Mouse (Mus musculus) heart, embryonic 10.5 days (tissue): Measurements from ENCODE around the gene Dpp6. TPM values are rescaled to one million over a fixed set of nuclear protein-coding genes. Genes with fewer than 3 reads are reported as not detected.

ENCODE experiments used
- DNase-seq: peaks from one replicate; pipeline ENCODE4 v3.0.0-alpha.2; 2017; ENCODE audit warnings: low spot score
- H3K27ac ChIP-seq: fragments of 300-500 bp; sonication (generic); 2 replicates; pipeline ENCODE4 v1.5.1; 2016; ENCODE audit warnings: mild to moderate bottlenecking
- H3K27me3 ChIP-seq: fragments of 300-500 bp; sonication (generic); 2 replicates; pipeline ENCODE4 v1.6.1; 2016; ENCODE audit warnings: mild to moderate bottlenecking; ENCODE audit not compliant: poor library complexity, insufficient read depth, severe bottlenecking
- H3K36me3 ChIP-seq: fragments of 300-500 bp; sonication (generic); 2 replicates; pipeline ENCODE4 v1.6.1; 2016; ENCODE audit warnings: mild to moderate bottlenecking, moderate library complexity
- H3K4me1 ChIP-seq: fragments of 300-500 bp; sonication (generic); 2 replicates; pipeline ENCODE4 v1.6.1; 2016; ENCODE audit warnings: mild to moderate bottlenecking
- H3K4me3 ChIP-seq: fragments of 300-500 bp; sonication (generic); 2 replicates; pipeline ENCODE4 v1.5.1; 2016; ENCODE audit warnings: mild to moderate bottlenecking, moderate library complexity
- H3K9me3 ChIP-seq: fragments of 300-500 bp; sonication (generic); 2 replicates; pipeline ENCODE4 v1.6.1; 2016; ENCODE audit warnings: mild to moderate bottlenecking, moderate library complexity
- WGBS: fragments of 180-500 bp; shearing (Covaris S2); methylation state at CpG from one replicate; pipeline ENCODE4 v1.1.7; 2016; 5-methylcytosine and 5-hydroxymethylcytosine counted together
- polyA plus RNA-seq: library from polyadenylated mRNA; unstranded; fragments of >200 nt; fragmentation: Nextera tagmentation; extraction: Ambion mirVana; gene quantifications from 2 replicates; pipeline ENCODE4 v1.2.1, GENCODE M21; 2016

Gene Dpp6
- polyA plus RNA-seq, 1 experiment from 2014 or later: 0.92 TPM

DNA sequence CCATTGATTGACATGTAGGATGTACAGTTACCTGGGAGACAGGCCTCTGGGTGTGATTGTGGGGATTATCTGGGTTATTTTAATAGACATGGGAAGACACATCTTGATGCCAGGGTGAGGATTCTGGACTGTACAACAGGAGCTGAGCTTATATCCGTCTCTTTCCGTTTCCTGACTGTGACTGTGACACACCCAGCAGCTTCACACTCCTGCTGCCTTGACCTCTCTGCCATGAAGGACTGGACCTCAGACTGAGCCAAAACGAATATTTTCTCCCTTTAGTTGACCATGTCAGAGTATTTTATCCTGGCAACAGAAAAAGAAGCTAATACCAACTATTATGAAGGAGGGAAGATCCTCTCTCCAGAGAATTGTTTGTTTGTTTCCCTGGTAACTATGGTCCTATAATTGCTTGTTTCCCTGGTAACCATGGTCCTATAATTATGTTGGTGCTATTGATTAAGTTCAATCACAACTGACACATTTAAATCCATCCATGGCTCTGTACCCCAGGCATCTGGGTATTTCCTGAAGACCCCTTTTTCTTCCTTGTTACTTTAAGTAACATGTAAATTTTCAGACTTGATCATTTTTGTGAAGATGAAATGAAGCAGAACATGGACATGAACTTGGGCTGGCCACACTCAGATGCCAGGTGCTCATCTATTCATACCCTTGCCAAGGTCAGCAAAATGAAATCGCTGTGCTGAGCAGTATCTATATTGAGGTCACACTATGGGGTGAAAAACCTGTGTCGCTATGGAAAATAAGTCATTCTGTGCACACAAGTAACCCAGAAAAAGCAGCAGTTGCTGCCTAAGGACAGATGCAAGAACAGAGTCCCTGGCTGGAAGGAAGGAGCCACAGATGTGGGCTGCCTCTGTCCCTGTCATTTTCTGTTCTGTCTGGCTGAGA is 531.4 kb downstream of the Dpp6 start:
- H3K4me3 ChIP-seq: no peak overlapping the region
- H3K4me1 ChIP-seq: 0 out of 2 replicates have a peak, but pooled peaks cover 3% of the 10 kb centered on the region
- H3K36me3 ChIP-seq: no peaks in the 10 kb centered on the region
- no peak for DNase-seq
- no peaks in the 10 kb centered on the region for H3K9me3 ChIP-seq
- no peak overlapping the region for H3K27ac ChIP-seq
- 76% methylated on average over 5 of the region's 5 CpGs for WGBS
- no peaks in the 10 kb centered on the region for H3K27me3 ChIP-seq

DNA sequence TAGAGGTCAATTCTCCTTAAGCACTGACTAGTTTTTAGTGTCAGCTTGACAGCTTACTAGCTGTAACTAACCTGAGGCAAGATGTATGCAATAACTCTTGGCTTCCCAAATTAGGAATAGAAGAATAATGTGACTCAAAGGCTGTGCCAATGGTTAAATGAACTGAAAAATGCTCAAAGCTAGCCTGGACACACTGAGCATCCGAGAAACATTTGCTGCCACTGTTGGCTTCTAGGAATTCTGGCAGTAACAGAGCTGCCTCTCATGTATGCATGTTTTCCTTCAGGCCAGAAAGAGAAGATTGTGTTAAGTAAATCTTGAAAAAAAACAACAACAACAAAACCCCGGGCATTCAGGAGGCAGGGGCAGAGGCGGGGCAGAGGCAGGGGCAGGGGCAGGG is 540.6 kb downstream of the Dpp6 start:
- Histone ChIP-seq H3K4me1 (no peaks in the 10 kb centered on the region), H3K4me3 (no peak overlapping the region), H3K36me3 (no peaks in the 10 kb centered on the region), H3K9me3 (no peaks in the 10 kb centered on the region), H3K27me3 (no peaks in the 10 kb centered on the region), H3K27ac (no peak overlapping the region)
- 80% methylated on average over 3 of the region's 3 CpGs for WGBS
- DNase-seq: no peak

DNA sequence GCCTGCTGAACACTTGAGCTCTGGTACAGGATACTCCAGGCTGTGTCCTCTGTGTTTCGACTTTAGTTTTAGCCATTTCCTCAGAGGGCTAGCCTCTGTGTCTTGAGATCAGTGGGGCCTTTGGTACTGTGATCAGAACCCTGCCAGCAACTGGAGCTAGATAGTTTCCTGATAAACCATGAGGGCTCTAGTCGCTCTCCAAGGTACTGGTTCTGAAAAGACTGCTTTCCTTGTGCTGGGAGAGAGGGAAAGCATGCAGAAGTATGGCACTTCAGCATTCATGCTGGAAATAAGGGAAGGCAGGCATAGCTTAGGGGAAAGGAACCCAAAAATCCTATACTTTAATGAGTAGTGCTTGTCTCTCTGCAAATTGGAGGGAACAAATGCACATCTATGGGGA is 548.9 kb downstream of the Dpp6 start:
- Histone ChIP-seq H3K27me3 (no peaks in the 10 kb centered on the region), H3K9me3 (no peaks in the 10 kb centered on the region), H3K36me3 (no peaks in the 10 kb centered on the region), H3K27ac (no peak overlapping the region), H3K4me3 (no peak overlapping the region), H3K4me1 (no peaks in the 10 kb centered on the region)
- 59% methylated on average over 2 of the region's 2 CpGs for WGBS
- no peak for DNase-seq

DNA sequence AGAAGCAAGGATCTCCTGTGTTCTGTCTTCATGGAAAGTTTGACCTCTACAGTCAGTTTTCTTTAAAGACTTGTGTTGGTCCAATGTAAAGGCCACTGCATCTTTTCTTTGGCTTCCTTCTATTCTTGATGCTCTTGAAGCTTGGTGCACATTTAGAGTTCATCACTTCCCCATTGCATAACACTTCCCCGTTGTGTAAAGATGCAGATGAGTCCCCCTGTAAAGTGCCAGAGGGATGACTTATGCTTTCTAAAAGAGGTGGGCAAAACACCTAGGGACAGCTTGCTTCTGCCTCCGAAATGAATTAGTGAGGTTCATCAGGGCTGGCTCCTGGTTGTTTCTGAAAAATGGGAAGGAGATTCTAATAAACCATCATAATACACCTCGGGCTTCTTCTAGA is 553.8 kb downstream of the Dpp6 start:
- Histone ChIP-seq H3K4me1 (no peaks in the 10 kb centered on the region), H3K27ac (no peak overlapping the region), H3K27me3 (no peaks in the 10 kb centered on the region), H3K4me3 (no peak overlapping the region), H3K9me3 (no peaks in the 10 kb centered on the region), H3K36me3 (no peaks in the 10 kb centered on the region)
- WGBS: 57% methylated on average over 3 of the region's 3 CpGs
- DNase-seq: no peak

DNA sequence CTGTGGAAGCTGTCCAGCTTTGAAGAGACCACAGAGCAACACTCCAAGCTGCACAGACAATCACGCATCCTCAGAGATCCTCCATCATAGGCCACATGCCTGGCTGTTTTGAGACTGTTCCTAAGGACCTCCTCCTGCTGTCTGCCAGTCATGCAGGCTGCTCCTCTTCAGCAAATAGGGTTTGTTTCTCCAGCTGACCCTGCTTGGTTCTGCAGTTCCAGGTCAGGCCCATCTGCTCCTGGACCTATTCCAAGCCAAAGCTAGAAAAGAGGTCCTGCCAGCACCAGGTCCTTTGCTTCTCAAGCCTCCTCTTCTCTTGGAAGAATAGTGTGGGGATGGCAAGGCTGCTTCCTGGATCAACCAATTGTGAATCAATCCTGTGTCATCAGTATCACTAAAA is 556.9 kb downstream of the Dpp6 start:
- Histone ChIP-seq H3K4me3 (no peak overlapping the region), H3K27ac (no peak overlapping the region), H3K36me3 (no peaks in the 10 kb centered on the region), H3K27me3 (no peaks in the 10 kb centered on the region), H3K9me3 (no peaks in the 10 kb centered on the region), H3K4me1 (no peaks in the 10 kb centered on the region)
- WGBS: 76% methylated on average over 1 of the region's 1 CpGs
- DNase-seq: no peak

DNA sequence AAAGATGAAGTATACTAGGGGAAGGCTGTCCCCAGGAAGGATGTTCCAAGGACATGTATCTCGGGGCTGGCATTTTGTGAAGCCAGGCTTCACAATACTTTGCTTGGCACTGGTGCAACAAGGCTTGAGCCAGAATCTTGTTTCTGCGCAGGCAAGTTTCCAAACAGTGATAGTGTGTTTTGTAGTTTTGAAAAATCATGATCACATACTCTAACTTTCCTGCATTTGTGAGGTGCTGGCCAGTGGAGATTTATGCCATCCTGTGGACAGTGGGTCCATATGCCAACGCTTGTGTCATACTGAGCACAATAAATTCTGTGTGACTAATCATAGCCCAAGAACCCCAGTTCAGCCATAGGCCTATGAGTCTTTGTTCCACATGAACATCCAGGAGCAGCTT is 558.8 kb downstream of the Dpp6 start:
- no peaks in the 10 kb centered on the region for H3K27me3 ChIP-seq
- no peak overlapping the region for H3K4me3 ChIP-seq
- H3K9me3 ChIP-seq: no peaks in the 10 kb centered on the region
- 85% methylated on average over 3 of the region's 3 CpGs for WGBS
- no peaks in the 10 kb centered on the region for H3K4me1 ChIP-seq
- no peak overlapping the region for H3K27ac ChIP-seq
- no peak for DNase-seq
- H3K36me3 ChIP-seq: no peaks in the 10 kb centered on the region

DNA sequence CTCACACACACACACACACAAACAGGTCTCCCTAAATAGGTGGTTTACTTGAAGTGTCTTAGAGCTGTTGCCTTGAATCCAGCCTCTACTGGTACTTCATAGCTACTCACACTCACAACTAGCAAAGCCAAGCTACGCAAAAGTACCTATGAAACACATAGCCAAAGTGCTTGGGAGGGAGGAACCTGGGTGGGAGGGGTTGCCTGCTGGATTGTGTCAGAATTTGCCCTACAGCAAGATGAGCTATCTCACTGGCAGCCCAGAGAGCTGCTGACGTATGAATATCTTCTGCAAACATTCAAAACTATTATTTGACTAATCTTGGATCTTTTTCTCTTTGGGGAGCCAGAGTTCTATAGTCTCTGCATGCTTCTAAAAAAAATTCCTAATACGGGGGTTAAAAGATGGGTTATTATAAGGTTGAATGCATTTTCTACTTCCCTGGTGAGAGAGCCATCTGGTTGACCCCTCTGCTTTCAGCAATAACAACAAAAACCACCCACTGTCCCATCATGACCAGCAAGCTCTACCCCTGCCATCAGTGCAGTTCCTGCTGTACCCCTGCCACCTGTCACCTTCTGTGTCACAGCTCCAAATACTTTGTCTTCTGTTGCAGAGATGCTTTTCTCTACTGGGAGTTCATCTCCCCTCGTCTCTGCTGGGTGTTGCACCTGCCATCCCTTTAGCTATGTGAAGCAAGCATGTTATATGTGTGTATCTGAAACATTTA is 563.8 kb downstream of the Dpp6 start:
- WGBS: 74% methylated on average over 4 of the region's 4 CpGs
- H3K27ac ChIP-seq: no peak overlapping the region

DNA sequence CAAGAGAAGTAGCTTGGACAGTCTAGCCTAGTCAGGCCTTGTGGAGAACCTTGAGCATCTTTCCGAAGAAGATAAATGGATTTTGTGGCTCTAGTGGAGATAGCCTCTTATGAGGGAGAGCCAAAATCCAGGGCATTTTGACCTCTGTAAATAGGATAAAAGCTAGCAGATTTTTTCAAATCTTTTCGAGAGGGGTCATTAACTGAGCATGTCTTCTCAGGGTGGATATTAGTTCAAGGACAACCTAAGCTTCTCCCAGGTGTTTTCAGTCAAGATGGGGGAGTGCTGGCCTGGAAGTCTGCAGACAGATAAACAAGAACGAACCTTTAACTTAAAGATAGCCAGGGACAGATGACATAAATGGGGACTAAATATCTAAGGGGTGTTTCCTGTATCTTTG is 581.4 kb downstream of the Dpp6 start:
- WGBS: 67% methylated on average over 3 of the region's 3 CpGs
- H3K27me3 ChIP-seq: no peaks in the 10 kb centered on the region
- no peaks in the 10 kb centered on the region for H3K9me3 ChIP-seq
- no peak for DNase-seq
- no peak overlapping the region for H3K27ac ChIP-seq
- no peaks in the 10 kb centered on the region for H3K4me1 ChIP-seq
- H3K36me3 ChIP-seq: no peaks in the 10 kb centered on the region
- no peak overlapping the region for H3K4me3 ChIP-seq

More for the DNA sequence above, 563.8 kb downstream of the Dpp6 start:
- Histone ChIP-seq H3K9me3 (no peaks in the 10 kb centered on the region), H3K4me1 (no peaks in the 10 kb centered on the region), H3K36me3 (no peaks in the 10 kb centered on the region), H3K27me3 (no peaks in the 10 kb centered on the region), H3K4me3 (no peak overlapping the region)
- DNase-seq: no peak

DNA sequence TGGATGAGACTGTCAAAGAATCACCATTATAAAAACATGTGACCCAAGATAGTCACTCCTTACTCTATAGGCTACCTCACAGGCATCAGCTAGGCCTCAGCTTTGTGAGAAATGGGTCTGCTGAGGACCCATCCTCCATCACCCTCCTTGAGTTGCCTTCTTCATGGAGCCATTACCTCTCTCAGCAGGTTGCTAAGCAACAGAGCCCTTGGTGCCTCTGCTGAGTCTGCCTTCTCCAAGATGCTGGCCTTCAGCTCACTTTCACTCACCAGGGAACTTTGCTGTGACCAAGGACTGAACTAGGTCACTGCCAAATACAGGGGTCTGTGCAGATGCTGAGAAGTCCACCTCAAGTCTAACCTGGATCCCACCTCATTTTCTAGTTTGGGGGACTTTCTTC is 582.1 kb downstream of the Dpp6 start:
- H3K27me3 ChIP-seq: no peaks in the 10 kb centered on the region
- H3K9me3 ChIP-seq: no peaks in the 10 kb centered on the region
- H3K4me3 ChIP-seq: no peak overlapping the region
- no peak for DNase-seq
- H3K4me1 ChIP-seq: no peaks in the 10 kb centered on the region
- no peaks in the 10 kb centered on the region for H3K36me3 ChIP-seq
- no peak overlapping the region for H3K27ac ChIP-seq

DNA sequence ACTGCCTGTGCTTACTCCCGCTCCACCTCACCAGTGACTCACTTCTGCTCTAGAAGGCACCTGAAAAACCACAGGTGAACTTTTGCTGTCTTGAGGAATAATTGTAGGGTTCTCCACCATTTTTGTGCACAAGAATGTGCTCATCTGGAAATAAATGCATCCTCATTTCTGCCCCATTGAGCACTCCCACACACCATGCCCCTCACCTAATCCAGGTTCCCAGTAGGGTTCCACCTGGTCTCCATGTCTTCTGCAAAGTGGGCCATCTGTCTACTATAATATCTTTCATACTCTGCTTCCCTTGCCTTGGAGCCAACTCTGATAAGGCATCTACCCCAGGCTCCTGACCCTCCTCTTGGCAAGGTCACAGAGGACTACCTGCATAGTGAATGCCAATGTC is 585.6 kb downstream of the Dpp6 start:
- Histone ChIP-seq H3K27me3 (no peaks in the 10 kb centered on the region), H3K36me3 (no peaks in the 10 kb centered on the region), H3K4me3 (no peak overlapping the region), H3K9me3 (no peaks in the 10 kb centered on the region), H3K4me1 (no peaks in the 10 kb centered on the region), H3K27ac (no peak overlapping the region)
- WGBS: 87% methylated on average over 1 of the region's 1 CpGs
- DNase-seq: no peak

DNA sequence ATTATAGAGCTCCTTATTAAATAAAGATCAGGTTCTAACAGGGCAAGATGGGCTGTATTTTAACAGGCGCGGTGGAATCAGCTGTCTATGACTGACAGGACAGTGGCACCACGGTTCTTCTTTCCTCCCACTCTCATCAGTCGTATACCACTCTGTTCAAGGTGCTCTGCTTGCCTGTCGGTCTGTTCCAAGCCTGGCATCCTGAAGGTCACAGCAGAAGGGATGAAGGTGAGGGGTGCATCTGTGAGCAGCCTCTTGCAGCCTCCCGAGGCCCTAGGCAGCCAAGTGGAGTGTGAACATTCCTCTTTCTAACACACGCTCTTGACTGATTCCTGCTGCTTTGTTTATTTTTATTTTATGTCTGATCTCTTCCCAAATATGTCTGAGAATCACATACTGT is 591.9 kb downstream of the Dpp6 start:
- DNase-seq: no peak
- Histone ChIP-seq H3K4me3 (no peak overlapping the region), H3K4me1 (no peaks in the 10 kb centered on the region), H3K27me3 (no peaks in the 10 kb centered on the region), H3K9me3 (no peaks in the 10 kb centered on the region), H3K27ac (no peak overlapping the region), H3K36me3 (no peaks in the 10 kb centered on the region)
- WGBS: 67% methylated on average over 7 of the region's 7 CpGs

DNA sequence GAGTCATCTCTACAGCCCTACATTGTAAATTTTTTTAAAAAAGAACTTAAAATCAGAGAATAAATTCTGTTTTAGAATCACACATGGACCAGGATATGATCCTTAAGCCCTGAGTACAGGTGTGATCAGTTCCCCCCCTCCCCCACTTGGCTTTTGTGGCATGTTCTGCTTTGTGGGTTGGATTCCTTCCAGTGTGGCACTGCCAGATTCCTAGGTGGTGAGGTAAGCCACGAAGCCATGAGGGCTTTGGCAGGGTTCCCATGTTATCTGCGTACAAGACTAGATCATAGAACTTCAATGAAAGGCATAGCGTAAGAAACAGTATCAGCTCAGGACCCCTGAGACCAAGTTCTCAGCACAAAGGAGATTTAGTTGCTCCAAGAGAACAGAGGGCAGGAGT is 596.0 kb downstream of the Dpp6 start:
- no peaks in the 10 kb centered on the region for H3K27me3 ChIP-seq
- 51% methylated on average over 3 of the region's 3 CpGs for WGBS

DNA sequence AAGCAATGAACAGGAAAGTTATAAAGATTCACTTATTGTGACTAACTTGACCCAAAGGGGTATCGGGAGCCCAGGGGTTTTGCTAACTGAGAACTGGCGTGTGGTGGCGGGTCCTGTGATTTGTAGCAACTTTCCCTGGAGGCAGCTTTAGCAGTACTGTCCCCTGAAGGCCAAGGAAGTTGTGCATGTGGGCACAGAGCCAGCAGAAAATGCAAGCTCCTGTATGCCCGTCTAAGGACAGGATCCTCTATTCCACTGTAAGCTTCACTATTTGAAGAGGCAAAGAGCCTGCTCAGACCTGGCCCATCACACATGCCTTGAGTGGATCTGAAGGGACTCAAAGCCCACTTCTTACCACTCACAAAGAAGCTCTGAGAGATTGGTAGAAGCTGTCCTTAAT is 598.5 kb downstream of the Dpp6 start:
- no peak overlapping the region for H3K4me3 ChIP-seq
- 81% methylated on average over 4 of the region's 4 CpGs for WGBS
- no peaks in the 10 kb centered on the region for H3K36me3 ChIP-seq
- H3K27ac ChIP-seq: no peak overlapping the region
- no peaks in the 10 kb centered on the region for H3K27me3 ChIP-seq
- H3K4me1 ChIP-seq: no peaks in the 10 kb centered on the region
- no peak for DNase-seq
- H3K9me3 ChIP-seq: no peaks in the 10 kb centered on the region

More for the DNA sequence above, 596.0 kb downstream of the Dpp6 start:
- H3K36me3 ChIP-seq: no peaks in the 10 kb centered on the region
- H3K4me3 ChIP-seq: no peak overlapping the region
- H3K4me1 ChIP-seq: no peaks in the 10 kb centered on the region
- H3K27ac ChIP-seq: no peak overlapping the region
- H3K9me3 ChIP-seq: no peaks in the 10 kb centered on the region
- no peak for DNase-seq
